Mouse (Mus musculus) mouse embryonic stem cell (cell line): ENCODE results near the gene Gm49776.

ENCODE experiments used
- in situ Hi-C, 2 experiments: fragments of 300-500 bp; cut with MboI; formaldehyde crosslinking; loops; 1 replicate in 1 of 2; 3 replicates in 1 of 2; pipeline ENCODE4 v1.14.3; 2019 to 2020; ENCODE audit warnings: low sequenced_read_pairs in 2 of 2, low pct_unique_long_range_greater_than_20kb in 1 of 2, mixed read lengths in 1 of 2; ENCODE audit not compliant: unreplicated experiment in 1 of 2

Gene Gm49776

GRCm38 (mm10) chr16:18236676-18237501, 21.2 kb downstream of the Gm49776 start:
- in situ Hi-C loops = no loop called here

DNA sequence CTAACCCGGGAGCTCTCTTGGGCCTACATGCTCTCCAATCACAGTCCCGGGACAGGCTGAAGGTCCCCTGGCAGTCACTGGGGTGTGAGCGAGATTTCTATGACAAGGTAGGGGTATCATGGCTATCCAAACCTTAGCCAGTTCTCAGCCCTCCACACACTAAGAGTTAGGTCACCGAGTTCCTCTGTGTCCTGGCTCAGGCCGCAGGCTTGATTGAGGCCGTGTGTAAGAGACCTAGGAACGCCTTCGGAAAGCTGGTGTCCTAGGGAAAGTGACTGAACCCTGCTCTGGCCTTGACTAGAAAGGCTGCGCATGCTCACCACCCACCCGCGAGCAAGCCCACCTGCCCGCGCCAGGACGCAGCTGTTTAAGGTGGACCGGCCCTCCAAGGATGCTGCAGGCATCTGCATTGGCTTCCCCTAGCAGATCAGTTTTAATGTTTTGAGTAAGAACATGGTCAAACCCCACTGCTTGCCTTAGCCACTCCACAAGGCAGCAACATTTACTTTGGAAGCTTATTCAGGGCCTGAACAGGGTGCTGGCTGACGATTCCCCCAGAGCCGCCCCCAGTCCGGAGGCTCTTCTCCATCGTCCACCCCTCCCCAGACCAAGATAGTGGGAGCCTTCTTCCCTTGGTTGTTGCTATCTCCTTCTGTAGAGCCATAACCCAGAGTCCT, 22.6 kb downstream of the Gm49776 start:
- in situ Hi-C loops = no loop called here

GRCm38 (mm10) chr16:18234671-18235388, 23.3 kb downstream of the Gm49776 start, which contains the start of gene Zdhhc8:
Zdhhc8 (minus strand) TSS chr16:18235136.
- in situ Hi-C loops = no loop called here

DNA sequence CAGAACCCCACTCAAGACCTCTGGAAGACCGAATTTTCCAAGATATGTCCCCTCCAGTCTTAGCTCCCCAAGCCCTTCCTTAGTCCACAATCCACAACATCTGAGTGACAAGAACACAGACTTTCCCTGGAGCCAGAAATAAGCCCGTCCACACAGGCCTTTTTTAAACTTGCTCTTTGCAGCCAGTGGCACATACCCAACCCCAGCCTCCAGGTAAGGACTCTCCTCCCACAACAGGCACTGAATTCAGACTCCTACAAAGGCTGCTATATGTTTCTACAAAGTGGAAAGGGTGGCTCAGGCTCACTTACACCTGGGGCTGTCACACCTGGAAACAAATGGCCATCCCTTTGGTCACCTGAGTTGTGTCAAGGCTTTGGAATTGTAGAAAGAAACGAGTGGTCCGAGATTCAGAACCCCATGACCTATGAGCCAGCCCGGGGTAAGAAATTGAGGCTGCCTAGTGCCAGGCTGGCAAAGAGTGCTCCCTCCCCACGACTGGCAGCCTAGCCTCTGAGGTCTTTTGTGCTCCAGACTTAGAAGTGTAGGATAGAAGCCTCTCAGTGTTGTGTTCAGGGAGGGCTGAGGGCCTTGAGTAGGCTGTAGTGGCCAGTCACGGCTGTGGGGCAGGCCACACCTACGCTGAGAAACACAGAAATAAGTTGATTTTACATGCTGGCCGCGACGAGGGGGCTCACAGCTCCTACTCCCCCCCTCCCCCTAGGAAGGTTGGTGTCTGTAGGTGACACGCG, 24.0 kb downstream of the Gm49776 start:
- in situ Hi-C loops = no loop called here

- in situ Hi-C loops = no loop called here
Measured at GRCm38 (mm10) chr16:18233451-18233850, 24.7 kb downstream of the Gm49776 start.

DNA sequence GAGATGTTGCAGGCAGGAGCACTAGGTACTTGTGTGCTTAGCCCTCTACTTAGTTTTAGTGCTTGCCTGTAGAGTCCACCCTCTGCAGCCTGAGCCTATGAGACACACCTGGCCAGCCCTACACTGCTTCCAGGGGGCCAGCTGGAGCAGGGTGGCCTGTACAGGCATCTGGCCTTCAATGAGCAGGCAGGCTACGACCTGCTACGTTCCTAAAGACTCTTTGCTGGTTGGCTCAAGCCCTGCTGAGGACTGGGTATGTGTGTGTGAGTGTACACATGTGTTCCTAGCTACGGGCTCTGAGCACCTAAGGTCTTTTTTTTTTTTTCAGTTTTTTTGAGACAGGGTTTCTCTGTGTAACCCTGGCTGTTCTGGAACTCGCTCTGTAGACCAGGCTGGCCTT, 26.7 kb downstream of the Gm49776 start:
- in situ Hi-C loops = no loop called here

GRCm38 (mm10) chr16:18231047-18231446, 27.1 kb downstream of the Gm49776 start:
- in situ Hi-C loops = no loop called here

GRCm38 (mm10) chr16:18230617-18231016, 27.5 kb downstream of the Gm49776 start:
- in situ Hi-C loops = no loop called here

GRCm38 (mm10) chr16:18229622-18230021, 28.5 kb downstream of the Gm49776 start:
- in situ Hi-C loops = no loop called here

GRCm38 (mm10) chr16:18228856-18229255, 29.3 kb downstream of the Gm49776 start:
- in situ Hi-C loops = no loop called here

- in situ Hi-C loops = no loop called here
Measured at GRCm38 (mm10) chr16:18227897-18228422, 30.2 kb downstream of the Gm49776 start.

DNA sequence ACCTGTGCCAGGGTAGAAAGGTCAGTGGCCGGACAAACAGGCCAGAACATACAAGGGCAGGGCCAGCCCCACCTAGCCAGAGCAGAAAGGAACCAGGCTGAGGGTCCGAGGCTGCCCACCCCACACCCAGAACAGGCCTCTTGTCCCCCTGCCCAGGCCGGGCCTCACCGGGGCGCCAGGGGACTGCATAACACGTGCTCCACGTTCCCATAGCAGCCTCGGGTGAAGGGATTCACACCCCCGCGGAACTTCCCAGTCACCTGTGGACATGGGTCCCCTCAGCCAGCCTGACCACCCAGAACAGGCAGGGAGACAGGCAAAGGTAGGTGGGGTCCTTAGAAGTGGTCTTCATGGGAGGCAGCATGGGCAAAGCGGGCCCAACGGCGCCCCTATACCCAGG, 30.9 kb downstream of the Gm49776 start:
- in situ Hi-C loops = no loop called here

DNA sequence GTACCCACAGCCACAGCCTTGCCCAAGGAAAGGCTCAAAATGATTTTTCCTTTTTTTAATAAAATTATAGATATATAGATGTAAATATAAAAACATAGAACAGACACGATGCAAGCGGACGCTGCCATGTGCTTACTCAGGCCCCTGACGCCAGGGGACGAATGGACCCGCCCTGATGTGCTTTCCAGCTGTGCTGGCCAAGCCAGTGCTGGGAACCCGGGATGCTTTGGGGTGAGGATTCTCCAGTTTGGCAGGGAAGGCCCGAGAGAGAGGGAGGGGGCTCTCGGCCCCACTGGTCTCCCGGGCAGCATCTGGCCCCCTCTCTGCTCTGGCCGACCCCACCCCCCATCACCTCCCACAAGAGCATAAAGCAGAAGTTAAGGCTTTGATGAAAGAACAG, 35.9 kb downstream of the Gm49776 start:
- in situ Hi-C loops = no loop called here

DNA sequence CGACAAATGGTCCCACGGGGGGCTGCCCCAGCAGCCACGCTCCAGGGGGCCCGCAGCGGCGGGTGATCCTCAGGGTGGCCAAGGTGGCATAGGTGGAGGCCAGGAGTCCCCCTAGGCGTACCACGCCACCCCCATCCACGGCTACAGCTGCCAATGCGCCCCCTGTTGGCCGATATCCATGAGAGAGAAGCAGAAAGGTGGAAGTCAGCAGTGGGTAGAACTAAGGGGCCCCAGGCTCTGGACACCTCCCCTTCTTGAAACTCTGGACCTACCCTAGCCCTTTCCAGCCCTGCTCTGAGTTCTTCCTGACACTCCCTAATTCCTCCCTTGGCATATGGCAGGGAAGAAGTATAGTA, 36.6 kb downstream of the Gm49776 start:
- in situ Hi-C loops = no loop called here

DNA sequence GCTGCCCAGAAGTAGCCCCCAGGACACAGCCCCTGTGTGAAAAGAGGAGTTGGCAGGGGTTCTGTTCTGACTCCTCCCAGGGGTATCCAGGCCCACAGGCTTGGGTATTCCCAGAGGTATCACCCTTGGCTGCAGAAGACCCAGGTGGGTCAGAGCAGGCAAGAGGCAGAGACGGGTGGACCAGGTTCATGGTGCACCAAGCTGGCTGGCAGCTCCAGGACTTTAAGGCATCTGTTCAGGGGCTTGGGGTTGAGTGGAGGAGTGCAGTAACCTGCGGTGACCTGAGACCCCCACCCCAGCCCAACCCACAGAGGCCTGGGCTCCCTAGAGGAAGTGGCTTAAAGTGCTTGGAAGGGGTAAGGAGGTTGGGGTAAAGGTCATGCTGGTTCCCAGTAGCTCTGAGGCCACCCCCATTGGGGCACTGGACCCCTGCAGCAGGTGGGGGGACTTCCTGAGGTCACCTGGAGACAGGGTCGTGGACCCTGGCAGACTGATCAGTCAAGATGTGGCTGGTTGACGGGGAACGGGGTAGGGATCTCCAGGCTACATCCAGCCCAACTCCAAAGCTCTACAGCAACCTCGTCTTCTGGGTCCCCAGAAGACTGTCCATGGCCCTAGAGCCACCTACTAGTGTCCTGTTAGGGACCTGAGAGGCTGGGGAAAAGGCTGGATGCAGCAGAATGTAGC, 37.1 kb downstream of the Gm49776 start:
- in situ Hi-C loops = no loop called here

DNA sequence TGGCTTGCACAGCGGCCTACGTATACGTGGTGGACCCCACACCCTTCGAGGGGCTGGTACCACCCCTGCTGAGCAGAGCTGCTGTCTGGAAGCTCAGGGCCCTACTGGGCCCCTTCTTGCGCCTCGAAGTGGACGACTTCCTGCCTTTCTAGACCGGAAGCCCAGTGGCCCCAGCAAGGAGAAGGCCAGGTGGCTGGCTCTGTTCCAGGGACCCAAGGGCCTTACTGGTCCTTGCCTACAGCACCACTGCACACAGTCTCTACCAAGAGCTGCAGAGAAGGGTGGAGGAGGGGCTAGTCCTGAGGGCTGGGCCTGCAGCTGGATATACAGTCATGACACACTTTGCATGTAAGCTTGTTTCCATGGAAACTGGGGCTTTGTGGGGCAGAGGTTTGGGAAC, 38.1 kb downstream of the Gm49776 start:
- in situ Hi-C loops = no loop called here

- in situ Hi-C loops = loop anchor here (10.0 kb wide), 2 partner anchors 54 to 304 kb away; partner anchors contain the start of genes Ess2 (in 1 of the 2) and Gsc2 (in 1 of the 2)
Measured at GRCm38 (mm10) chr16:18218580-18218996, 39.5 kb downstream of the Gm49776 start.

- in situ Hi-C loops = loop anchor here (10.0 kb wide), 2 partner anchors 53 to 303 kb away; partner anchors contain the start of genes Ess2 (in 1 of the 2) and Gsc2 (in 1 of the 2)
Measured at GRCm38 (mm10) chr16:18217579-18217978, 40.5 kb downstream of the Gm49776 start, which contains the start of gene Ccdc188. Ccdc188 (plus strand) TSS chr16:18217879.
